Mouse (Mus musculus): ENCODE measurements around the gene Ube2h.

Ube2h gene

DNA sequence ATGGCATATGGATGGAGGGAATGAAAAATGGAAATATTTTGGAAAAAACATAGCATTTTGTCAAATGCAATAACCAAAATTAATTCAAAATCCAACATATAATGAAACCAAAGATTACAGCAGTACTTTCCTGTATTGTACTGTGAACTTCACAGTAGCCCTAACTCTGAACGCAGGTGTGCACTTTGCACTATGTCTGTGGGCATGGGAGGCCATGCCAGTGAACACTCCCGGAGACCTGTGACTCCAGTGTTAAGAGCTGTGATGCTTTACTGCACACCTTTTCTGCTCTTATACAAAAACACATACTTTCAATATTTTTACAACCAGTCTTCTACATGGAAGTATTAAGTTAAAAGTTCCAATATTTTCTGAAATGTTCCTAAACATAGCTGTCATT, 66.3 kb downstream of the Ube2h start:
- no peak for TF ChIP-seq GATA4 (IDR thresholded peaks at IDR 0.05; ENCODE audit: insufficient replicate concordance, low read length)

DNA sequence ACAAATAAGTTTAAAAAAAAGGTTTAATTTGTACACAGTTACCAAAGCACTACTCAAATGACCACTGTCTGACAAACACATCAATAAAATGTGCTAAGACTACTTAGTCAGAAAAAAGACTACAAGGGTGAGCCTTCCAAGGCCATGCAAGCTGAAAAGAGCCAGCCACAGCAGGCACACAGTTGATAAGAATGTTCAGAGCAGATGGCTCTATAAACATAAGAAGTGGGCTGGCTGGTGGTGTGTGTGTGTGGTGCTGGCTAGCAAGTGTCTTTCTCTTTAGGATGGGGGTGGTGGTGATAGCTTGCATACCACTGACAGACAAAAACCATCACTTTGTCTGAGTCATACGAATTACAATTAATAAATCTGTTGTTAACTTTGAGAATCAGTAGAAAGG, 67.8 kb downstream of the Ube2h start:
- no peak for TF ChIP-seq GATA4 (IDR thresholded peaks at IDR 0.05; ENCODE audit: insufficient replicate concordance, low read length)

DNA sequence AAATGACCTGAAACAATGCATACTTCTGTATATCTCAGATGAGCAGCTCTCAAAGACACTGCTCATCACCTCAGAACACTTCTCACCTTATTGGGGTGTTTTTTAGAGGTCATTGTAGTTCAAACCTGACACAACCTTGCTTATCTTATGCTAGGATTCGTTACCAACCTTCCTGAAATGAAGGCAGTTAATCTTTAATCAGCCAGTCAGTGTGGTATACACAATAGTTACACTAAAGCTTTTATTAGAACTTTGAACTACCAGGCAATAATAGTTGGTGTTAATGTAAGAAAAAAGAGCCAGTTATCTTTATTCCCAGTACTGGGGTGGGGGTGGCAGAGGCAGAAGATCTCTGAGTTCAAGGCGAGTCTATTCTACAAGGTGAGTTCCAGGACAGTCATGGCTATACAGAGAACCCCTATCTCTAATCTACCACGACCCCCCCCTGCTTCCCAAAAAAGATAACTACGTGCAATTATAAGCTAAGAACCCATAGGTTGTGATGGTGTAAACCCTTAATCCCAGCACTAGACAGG, 72.5 kb downstream of the Ube2h start:
- TF ChIP-seq GATA4 (IDR thresholded peaks at IDR 0.05; ENCODE audit: insufficient replicate concordance, low read length), result no peak

DNA sequence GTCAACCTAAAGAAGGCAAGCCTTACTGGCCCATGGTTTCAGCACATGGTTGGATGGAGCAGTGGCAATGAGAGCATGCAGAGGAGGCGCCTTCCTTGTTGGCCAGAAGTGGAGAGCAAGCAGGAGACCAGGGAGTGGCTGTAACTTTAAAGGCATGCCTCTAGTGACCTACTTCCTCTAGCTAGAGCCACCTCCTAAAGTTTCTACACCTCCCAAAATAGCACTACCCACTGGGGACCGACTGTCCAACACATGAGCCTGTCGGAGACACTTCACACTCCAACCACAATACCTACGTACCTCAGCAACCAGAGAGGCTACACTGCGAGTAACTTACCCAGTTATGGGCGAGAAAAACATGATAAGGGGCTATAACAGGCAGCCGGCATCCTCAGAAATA, 74.1 kb downstream of the Ube2h start:
- TF ChIP-seq GATA4 (IDR thresholded peaks at IDR 0.05; ENCODE audit: insufficient replicate concordance, low read length), result no peak

DNA sequence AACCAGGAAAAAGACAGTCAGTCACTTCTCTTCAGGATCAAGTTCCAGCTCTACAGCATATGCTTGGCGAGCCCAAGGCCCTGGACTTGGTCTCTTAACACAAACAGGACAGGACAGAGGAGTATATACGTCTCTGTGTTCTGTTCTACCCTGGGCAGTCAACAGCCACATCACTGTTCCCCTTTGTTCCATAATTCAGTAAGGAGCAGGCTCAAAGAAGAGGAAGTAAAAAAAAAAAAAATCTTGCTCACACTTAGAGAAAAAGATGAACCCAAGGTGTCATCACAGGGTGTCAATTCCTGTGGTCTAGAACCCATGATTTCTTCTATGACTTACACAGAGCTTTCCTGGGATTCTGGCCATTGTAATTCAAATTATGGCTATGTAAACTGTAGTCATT, 75.4 kb downstream of the Ube2h start:
- TF ChIP-seq GATA4 (IDR thresholded peaks at IDR 0.05; ENCODE audit: insufficient replicate concordance, low read length), result no peak

DNA sequence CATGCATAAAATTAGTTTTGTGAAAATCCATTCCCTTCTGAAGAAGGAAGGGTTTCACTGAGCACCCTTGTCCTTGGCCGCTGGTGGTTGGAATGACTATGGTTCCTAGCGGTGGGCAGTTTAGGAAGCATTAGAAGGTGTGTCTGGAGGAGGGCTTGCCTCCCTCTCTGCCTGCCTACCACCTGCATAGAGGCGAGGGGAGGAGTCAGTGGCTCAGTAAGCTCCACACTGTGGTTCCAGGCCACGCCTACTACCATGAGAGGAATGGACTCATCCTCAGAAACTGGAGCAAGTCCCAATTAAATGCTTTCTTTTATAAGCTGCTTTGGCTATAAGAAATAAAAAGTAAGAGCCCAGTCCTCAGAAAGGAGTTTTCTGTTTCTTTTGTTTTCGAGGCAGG, 76.0 kb downstream of the Ube2h start:
- TF ChIP-seq GATA4 (IDR thresholded peaks at IDR 0.05; ENCODE audit: insufficient replicate concordance, low read length), result no peak

DNA sequence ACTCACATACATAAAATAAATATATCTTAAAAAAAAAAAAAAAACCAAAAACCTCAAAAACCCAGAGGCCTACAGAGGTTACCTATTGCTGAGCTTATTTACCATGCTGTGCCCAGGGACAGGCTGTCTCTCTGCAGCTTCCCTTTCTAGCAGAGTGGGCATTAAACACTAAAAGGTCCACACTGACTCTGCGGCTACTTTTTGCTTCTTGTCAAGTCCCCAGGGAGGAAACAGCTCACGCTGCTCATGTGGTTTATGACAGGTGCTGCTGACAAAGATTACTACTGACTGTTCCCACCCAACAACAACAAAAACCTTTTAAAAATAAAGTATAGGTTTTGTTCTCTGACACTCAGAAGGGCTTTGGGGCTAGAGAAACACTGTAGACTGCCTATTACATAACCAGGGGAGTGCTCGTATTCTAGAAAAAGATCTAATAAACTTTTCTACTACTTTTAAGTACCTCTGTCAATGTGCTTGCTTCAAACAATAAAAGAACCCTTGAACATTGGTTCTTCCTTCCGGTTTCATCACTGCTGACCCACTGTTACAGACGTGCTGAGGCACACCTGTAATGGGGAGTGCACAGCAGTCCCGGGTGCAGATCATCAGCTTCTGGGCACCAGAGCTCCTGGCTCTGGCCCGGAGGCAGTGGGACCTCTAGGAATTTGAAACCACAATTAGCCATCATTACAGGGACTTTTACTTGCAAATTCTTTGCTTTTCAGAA, 77.2 kb downstream of the Ube2h start:
- TF ChIP-seq GATA4 (IDR thresholded peaks at IDR 0.05; ENCODE audit: insufficient replicate concordance, low read length), result no peak

DNA sequence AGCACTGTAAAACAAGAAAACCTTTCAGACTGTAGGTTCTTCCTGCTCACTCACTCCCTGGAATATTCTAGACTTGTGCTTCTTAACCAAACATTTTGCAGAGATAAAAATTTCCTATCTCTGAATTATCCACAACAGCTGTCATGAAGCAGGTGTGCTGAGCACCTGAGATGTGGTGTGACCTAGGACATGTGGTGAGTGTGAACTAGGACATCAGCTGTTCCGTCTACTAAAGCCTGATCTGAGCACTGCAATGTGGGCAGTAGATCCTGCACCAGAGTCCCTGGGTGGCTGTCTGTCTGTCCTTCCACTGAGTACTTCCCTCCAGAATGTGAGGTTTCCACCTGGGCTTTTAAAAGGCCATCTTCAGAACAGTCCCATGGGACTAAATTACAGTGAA, 79.6 kb downstream of the Ube2h start:
- no peak for TF ChIP-seq GATA4 (IDR thresholded peaks at IDR 0.05; ENCODE audit: insufficient replicate concordance, low read length)

DNA sequence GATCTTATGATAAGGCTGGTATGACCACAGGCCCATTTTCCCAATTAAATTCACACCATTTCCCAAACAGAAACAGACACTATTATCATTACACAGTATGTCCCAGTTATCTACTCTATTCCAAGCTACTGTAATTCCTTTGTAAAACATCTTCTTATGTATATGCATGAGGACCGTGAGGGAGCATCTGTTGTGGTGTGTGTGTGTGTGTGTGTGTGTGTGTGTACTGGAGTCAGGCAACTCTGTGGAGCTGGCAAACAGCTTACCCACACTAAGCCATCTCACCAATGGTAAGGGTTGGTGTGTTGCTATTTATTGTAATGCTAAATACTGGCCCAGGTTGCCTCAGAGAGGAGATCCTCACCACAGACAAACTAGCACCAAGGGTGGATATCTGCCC, 82.0 kb downstream of the Ube2h start:
- no peak for TF ChIP-seq GATA4 (IDR thresholded peaks at IDR 0.05; ENCODE audit: insufficient replicate concordance, low read length)

DNA sequence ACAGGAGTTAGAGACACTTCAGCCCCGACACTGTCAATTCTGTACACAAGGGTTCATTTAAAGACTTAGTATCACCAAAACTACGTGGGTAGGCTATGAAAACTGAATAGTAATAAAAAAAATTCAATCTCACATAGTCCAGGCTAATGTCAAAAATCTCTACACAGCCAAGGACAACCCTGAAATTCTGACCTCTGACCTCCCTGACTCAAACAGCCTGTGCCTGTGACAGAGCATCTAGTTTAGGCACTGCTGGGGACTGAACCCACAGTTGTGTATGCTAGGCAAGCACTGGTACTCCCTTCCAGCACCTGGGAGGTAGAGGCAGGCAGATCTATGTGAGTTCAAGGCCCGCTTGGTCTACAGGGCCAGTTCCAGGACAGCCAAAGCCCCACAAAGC, 86.8 kb downstream of the Ube2h start:
- TF ChIP-seq GATA4 (IDR thresholded peaks at IDR 0.05; ENCODE audit: insufficient replicate concordance, low read length), result no peak

DNA sequence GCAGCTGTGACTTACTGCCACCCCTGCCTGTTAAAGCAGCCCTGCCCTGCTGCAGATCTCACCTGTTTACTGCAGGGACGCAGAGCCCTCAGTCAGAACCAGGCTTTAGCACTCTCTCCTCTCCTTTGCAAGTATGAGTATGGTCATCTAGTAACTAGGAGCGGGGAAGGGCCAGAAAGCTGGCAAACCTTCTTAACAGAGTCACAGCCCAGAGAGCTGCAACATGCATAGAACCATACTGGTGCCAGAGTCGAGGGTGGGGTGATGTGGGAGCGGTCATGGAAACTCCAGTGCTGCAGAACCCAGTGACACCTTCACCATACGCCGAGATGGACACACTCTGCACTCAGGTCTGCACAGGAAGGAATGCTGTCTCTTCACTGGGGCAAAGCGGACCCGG, 91.9 kb downstream of the Ube2h start:
- TF ChIP-seq GATA4 (IDR thresholded peaks at IDR 0.05; ENCODE audit: insufficient replicate concordance, low read length), result no peak

DNA sequence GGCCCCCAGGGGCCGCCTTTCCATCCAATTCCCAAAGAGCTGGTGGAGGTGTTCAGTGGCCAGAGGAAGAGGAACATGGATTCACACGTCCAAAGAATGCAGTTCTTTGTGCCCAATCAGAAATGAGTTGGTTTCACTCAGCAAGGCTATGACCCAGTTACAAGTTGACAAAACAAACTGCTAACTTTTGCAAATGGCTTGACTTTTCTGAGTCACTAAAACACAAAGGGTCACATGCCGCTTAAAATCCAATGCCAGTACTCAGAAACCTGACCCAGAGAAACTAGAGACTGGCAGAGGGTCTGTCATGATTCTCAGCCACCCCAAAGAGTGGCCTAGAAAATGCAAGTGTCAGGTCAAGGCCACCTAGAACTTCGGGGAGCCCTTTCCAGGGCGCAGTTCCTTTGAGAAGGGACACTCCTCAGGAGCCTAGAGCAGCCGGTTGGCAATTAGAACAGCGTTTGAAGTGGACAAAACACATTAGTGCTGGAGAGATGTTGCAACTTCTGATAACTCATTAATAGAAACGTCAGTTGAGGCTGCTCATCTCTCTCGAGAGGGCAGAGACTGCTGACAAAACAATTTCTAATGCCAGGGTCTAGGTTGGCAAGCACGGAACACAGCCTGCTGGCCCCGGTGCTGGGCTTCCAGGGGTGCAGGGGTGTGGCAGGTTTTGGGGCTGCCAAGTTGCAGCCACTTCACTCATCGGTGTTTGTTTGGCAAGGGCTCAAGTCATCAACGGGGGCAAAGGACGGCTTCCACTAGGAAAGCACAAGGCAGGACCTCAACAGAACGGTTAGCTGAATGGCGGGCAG, 92.5 kb downstream of the Ube2h start:
- no peak; the same call in 1 of the 2 replicates for TF ChIP-seq GATA4 (IDR thresholded peaks at IDR 0.05; ENCODE audit: insufficient replicate concordance, low read length)

DNA sequence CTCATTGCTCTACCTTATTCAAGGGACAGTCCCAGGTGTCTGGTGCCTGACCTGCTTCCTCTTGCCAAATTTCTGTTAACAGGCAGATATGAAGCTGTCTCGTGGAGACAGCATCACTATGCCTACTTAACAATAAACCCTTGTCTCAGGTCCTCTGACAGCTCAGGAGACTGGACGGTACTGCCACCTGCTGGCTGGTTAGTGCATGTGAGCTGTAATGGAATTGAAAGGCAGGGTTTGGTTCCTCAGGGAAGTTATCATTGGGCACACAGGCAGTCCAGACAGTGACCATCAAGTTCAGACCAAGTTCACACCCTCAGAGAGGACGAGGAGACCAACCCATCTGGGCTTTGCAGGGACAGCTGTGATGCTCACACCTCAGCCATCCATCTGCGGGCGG, 93.6 kb downstream of the Ube2h start:
- no peak for TF ChIP-seq GATA4 (IDR thresholded peaks at IDR 0.05; ENCODE audit: insufficient replicate concordance, low read length)

DNA sequence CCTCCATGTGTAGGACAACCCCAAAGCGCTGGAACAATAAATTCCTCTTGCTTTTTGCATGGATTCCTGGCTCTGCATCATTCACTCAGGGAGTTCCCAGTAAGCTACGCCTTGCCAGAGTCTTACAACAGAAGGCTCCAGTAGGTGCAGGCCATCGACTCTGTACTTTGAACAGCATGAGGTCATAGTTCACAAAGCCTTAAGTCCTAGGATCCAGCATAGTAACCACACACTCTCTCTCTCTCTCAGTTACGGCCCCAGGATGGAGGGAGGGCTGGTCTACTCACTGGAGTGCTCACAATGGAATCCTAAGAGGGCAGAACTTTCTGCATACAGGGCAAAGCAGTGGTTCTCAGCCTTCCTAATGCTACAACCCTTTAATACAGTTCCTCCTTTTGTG, 95.5 kb downstream of the Ube2h start:
- TF ChIP-seq GATA4 (IDR thresholded peaks at IDR 0.05; ENCODE audit: insufficient replicate concordance, low read length), result no peak

DNA sequence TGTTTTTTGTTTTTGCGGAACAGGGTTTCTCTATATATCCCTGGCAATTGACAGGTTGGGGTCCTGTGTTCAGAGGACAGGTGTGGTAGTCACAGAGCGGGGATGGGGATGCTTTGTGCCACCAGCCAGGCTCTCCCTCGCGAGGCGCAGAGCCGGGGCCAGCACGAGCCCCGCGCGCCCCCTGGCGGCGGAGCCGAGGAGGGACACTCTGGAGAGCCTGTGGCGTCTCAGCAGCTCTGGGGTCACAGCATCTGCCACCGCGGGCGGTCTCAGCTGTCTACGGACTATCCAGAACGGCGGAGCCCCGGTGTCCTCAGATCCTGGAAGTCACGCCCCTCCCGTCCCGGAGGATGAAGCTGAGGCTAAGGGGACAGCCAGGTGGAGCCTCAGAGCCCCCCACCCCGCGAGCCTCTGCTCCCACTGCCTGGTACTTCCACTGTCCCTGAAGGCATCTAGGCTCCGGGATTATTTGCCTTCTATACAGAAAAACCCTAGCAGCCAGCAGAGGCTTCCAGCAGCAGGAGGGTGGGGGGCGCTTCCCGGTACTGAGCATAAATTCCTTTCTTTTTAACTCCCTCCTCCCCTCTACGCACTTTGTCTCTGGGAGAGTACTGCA, 98.6 kb downstream of the Ube2h start:
- TF ChIP-seq GATA4 (IDR thresholded peaks at IDR 0.05; ENCODE audit: insufficient replicate concordance, low read length), result no peak

Data from liver, adult (tissue).